Mouse (Mus musculus) myocyte (in vitro differentiated cells): Measurements from ENCODE around the gene Golm1. TPM values are rescaled to one million over a fixed set of nuclear protein-coding genes. Genes with fewer than 3 reads are reported as not detected.

Experiments
- H3K27me3 ChIP-seq: one replicate; pipeline ENCODE4 v1.6.1; 2011; ENCODE audit not compliant: control insufficient read depth, insufficient read depth, insufficient read length
- H3K36me3 ChIP-seq: one replicate; pipeline ENCODE4 v1.6.1; 2011; ENCODE audit not compliant: control insufficient read depth, insufficient read depth
- H3K4me2 ChIP-seq: one replicate; pipeline ENCODE4 v1.6.1; 2011; ENCODE audit warnings: low read depth, control low read depth
- H3K4me3 ChIP-seq: one replicate; pipeline ENCODE4 v1.5.1; 2011; ENCODE audit warnings: mild to moderate bottlenecking, control low read depth, moderate library complexity
- H3K79me2 ChIP-seq: one replicate; pipeline ENCODE4 v1.6.1; 2011; ENCODE audit not compliant: control insufficient read depth, insufficient read depth
- H3ac ChIP-seq: one replicate; pipeline ENCODE4 v1.6.1; 2011; ENCODE audit not compliant: control insufficient read depth, insufficient read length
- CEBPB ChIP-seq: IDR thresholded peaks from 2 replicates; pipeline ENCODE4 v1.6.1; 2011; ENCODE audit warnings: mild to moderate bottlenecking, moderate library complexity; ENCODE audit not compliant: poor library complexity, insufficient read depth, severe bottlenecking
- E2F4 ChIP-seq: IDR thresholded peaks from one replicate; pipeline ENCODE4 v1.6.1; 2011; ENCODE audit warnings: mild to moderate bottlenecking, control low read depth, moderate library complexity; ENCODE audit not compliant: insufficient read depth
- MAX ChIP-seq: IDR thresholded peaks from one replicate; pipeline ENCODE4 v1.6.1; 2011; ENCODE audit warnings: low read depth, mild to moderate bottlenecking, control low read depth
- MYOD1 ChIP-seq, 3 experiments: IDR thresholded peaks; one replicate each; pipeline ENCODE4 v1.6.1; 2011; ENCODE audit warnings: control low read depth in 2 of 3, low read depth in 2 of 3, mild to moderate bottlenecking in 2 of 3, moderate library complexity in 1 of 3; ENCODE audit not compliant: insufficient read length in 2 of 3, control insufficient read depth in 1 of 3
- MYOG ChIP-seq, 3 experiments: IDR thresholded peaks; one replicate each; pipeline ENCODE4 v1.6.1; 2011; ENCODE audit warnings: control low read depth in 2 of 3, low read depth in 2 of 3, mild to moderate bottlenecking in 2 of 3; ENCODE audit not compliant: insufficient read length in 2 of 3, control insufficient read depth in 1 of 3, insufficient read depth in 1 of 3
- POLR2A ChIP-seq: IDR thresholded peaks from one replicate; pipeline ENCODE4 v1.6.1; 2011; ENCODE audit warnings: low read depth, mild to moderate bottlenecking, control low read depth, moderate library complexity; ENCODE audit not compliant: insufficient read length
- POLR2AphosphoS2 ChIP-seq: IDR thresholded peaks from one replicate; pipeline ENCODE4 v1.6.1; 2011; ENCODE audit warnings: low read depth, control low read depth; ENCODE audit not compliant: insufficient read length
- REST ChIP-seq: IDR thresholded peaks from one replicate; pipeline ENCODE4 v1.6.1; 2011; ENCODE audit warnings: mild to moderate bottlenecking, control low read depth, moderate library complexity; ENCODE audit not compliant: insufficient read depth, insufficient read length
- SRF ChIP-seq: IDR thresholded peaks from one replicate; pipeline ENCODE4 v1.6.1; 2011; ENCODE audit warnings: low read depth; ENCODE audit not compliant: control insufficient read depth, insufficient read length
- TCF12 ChIP-seq: IDR thresholded peaks from one replicate; pipeline ENCODE4 v1.6.1; 2011; ENCODE audit warnings: mild to moderate bottlenecking, control low read depth; ENCODE audit not compliant: poor library complexity, insufficient read depth, severe bottlenecking
- TCF3 ChIP-seq: IDR thresholded peaks from one replicate; pipeline ENCODE4 v1.6.1; 2011; ENCODE audit warnings: low read depth, control low read depth; ENCODE audit not compliant: insufficient read length
- USF1 ChIP-seq: IDR thresholded peaks from one replicate; pipeline ENCODE4 v1.6.1; 2011; ENCODE audit warnings: low read depth, mild to moderate bottlenecking, control low read depth, moderate library complexity
- polyA plus RNA-seq: library from polyadenylated mRNA; unstranded; fragments of >200 nt; fragmentation: generic; extraction: Trizol; gene quantifications from one replicate; pipeline ENCODE4 v1.2.1, GENCODE M21; 2012; ENCODE audit warnings: missing spikeins

Golm1 gene
- polyA plus RNA-seq, 1 experiment: 4.8 TPM

- H3K79me2 ChIP-seq: no peaks in the 10 kb centered on the region
- no peaks in the 10 kb centered on the region for H3K27me3 ChIP-seq
- no peaks in the 10 kb centered on the region for H3K36me3 ChIP-seq
- TF ChIP-seq REST (no peak), MAX (no peak)
- no peak overlapping the region for H3ac ChIP-seq
- H3K4me3 ChIP-seq: peak overlapping the region; percentile 40
- no peak overlapping the region for H3K4me2 ChIP-seq
Observed at GRCm38 (mm10) chr13:59676316-59677229, 962 bp upstream of the Golm1 start.

GRCm38 (mm10) chr13:59674761-59675150 is 855 bp downstream of the Golm1 start:
- Histone ChIP-seq H3K79me2 (no peaks in the 10 kb centered on the region), H3K4me2 (peak overlapping the region; percentile 76), H3ac (peak overlapping the region; percentile 47), H3K36me3 (no peaks in the 10 kb centered on the region), H3K4me3 (peak overlapping the region; percentile 40), H3K27me3 (no peaks in the 10 kb centered on the region)
- no peak for TF ChIP-seq CEBPB
- TF ChIP-seq TCF12: no peak
- no peak for TF ChIP-seq POLR2AphosphoS2
- no peak for TF ChIP-seq TCF3
- TF ChIP-seq POLR2A: no peak
- TF ChIP-seq SRF: no peak
- TF ChIP-seq REST: no peak
- TF ChIP-seq USF1: no peak
- TF ChIP-seq E2F4: no peak

- TF ChIP-seq REST: no peak
- TF ChIP-seq SRF: no peak
- TF ChIP-seq CEBPB: no peak
- no peak for TF ChIP-seq POLR2A
- TF ChIP-seq USF1: no peak
- TF ChIP-seq TCF12: no peak
- no peak for TF ChIP-seq E2F4
- TF ChIP-seq TCF3: no peak
- Histone ChIP-seq H3K4me3 (peak overlapping the region; percentile 40), H3K4me2 (peak overlapping the region; percentile 76), H3K36me3 (no peaks in the 10 kb centered on the region), H3K27me3 (no peaks in the 10 kb centered on the region), H3ac (no peak overlapping the region), H3K79me2 (no peaks in the 10 kb centered on the region)
Observed at GRCm38 (mm10) chr13:59674215-59674614, 1.4 kb downstream of the Golm1 start.

- Histone ChIP-seq H3ac (no peak overlapping the region), H3K4me3 (no peak overlapping the region), H3K79me2 (no peaks in the 10 kb centered on the region), H3K27me3 (no peaks in the 10 kb centered on the region), H3K36me3 (no peaks in the 10 kb centered on the region), H3K4me2 (no peak overlapping the region)
- TF ChIP-seq MYOG (IDR thresholded peaks at IDR 0.05; ENCODE audit: control insufficient read depth in 1 of 3, insufficient read depth in 1 of 3, insufficient read length in 2 of 3, low read depth in 2 of 3): no peak
Observed at GRCm38 (mm10) chr13:59673597-59673996, 2.0 kb downstream of the Golm1 start.

- Histone ChIP-seq H3K36me3 (no peaks in the 10 kb centered on the region), H3K4me2 (no peak overlapping the region), H3ac (no peak overlapping the region), H3K27me3 (no peaks in the 10 kb centered on the region), H3K79me2 (no peaks in the 10 kb centered on the region), H3K4me3 (no peak overlapping the region)
- no peak for TF ChIP-seq POLR2A
- no peak for TF ChIP-seq REST
- TF ChIP-seq E2F4: no peak
- TF ChIP-seq MYOD1 (IDR thresholded peaks at IDR 0.05; ENCODE audit: control insufficient read depth in 1 of 3, insufficient read length in 2 of 3, low read depth in 2 of 3): no peak
- TF ChIP-seq MAX: no peak
- TF ChIP-seq SRF: no peak
- no peak for TF ChIP-seq TCF12
- TF ChIP-seq CEBPB: no peak
- TF ChIP-seq TCF3: no peak
- TF ChIP-seq USF1: no peak
- no peak for TF ChIP-seq POLR2AphosphoS2
- no peak for TF ChIP-seq MYOG (IDR thresholded peaks at IDR 0.05; ENCODE audit: control insufficient read depth in 1 of 3, insufficient read depth in 1 of 3, insufficient read length in 2 of 3, low read depth in 2 of 3)
Observed at GRCm38 (mm10) chr13:59672248-59672647, 3.4 kb downstream of the Golm1 start.
